Mouse (Mus musculus): ENCODE results near the gene Ndufaf2. TPM values are rescaled to one million over a fixed set of nuclear protein-coding genes. Genes with fewer than 3 reads are reported as not detected.

The Ndufaf2 gene
- total RNA-seq, 1 experiment = 41.1 TPM

GRCm38 (mm10) chr13:108015166-108015565 lies 143.3 kb downstream of the Ndufaf2 start:
- no peak overlapping the region for H3K4me3 ChIP-seq (ENCODE audit: insufficient read depth in 1 of 2, low read depth in 1 of 2, low read length in 2 of 2, poor library complexity in 1 of 2, severe bottlenecking in 1 of 2)
- TF ChIP-seq ZC3H11A (IDR thresholded peaks at IDR 0.05; ENCODE audit: borderline replicate concordance, low read depth, low read length) (no peak), MAFK (IDR thresholded peaks at IDR 0.05; ENCODE audit: insufficient read depth, low read depth, low read length) (no peak), ZNF384 (IDR thresholded peaks at IDR 0.05; ENCODE audit: low read depth, low read length) (no peak), CHD2 (IDR thresholded peaks at IDR 0.05; ENCODE audit: low read depth, low read length) (no peak), HCFC1 (IDR thresholded peaks at IDR 0.05; ENCODE audit: borderline replicate concordance, insufficient read depth, low read length) (no peak)
- H3K9ac ChIP-seq (ENCODE audit: insufficient read depth, low read depth, low read length, poor library complexity, severe bottlenecking) = no peak overlapping the region
- H3K9me3 ChIP-seq (ENCODE audit: control insufficient read depth, insufficient read depth, low read depth, low read length) = no peaks in the 10 kb centered on the region
- no peak overlapping the region for H3K27ac ChIP-seq (ENCODE audit: insufficient read depth, low read depth, low read length, poor library complexity, severe bottlenecking)
- in situ Hi-C loops (cut with MboI; ENCODE audit: low sequenced_read_pairs in 2 of 2, unreplicated experiment in 2 of 2) = no loop called here
- H3K4me1 ChIP-seq (ENCODE audit: control insufficient read depth in 2 of 2, insufficient read depth in 2 of 2, low read length in 2 of 2, poor library complexity in 1 of 2) = no peaks in the 10 kb centered on the region
- no peak for DNase-seq (ENCODE audit: low read depth, low spot score)
- H3K36me3 ChIP-seq (ENCODE audit: control insufficient read depth, insufficient read depth, low read length, poor library complexity, severe bottlenecking) = no peaks in the 10 kb centered on the region

- Histone ChIP-seq H3K27ac (ENCODE audit: insufficient read depth, low read depth, low read length, poor library complexity, severe bottlenecking) (no peak overlapping the region), H3K36me3 (ENCODE audit: control insufficient read depth, insufficient read depth, low read length, poor library complexity, severe bottlenecking) (no peaks in the 10 kb centered on the region), H3K4me3 (ENCODE audit: insufficient read depth in 1 of 2, low read depth in 1 of 2, low read length in 2 of 2, poor library complexity in 1 of 2, severe bottlenecking in 1 of 2) (no peak overlapping the region), H3K9ac (ENCODE audit: insufficient read depth, low read depth, low read length, poor library complexity, severe bottlenecking) (no peak overlapping the region), H3K4me1 (ENCODE audit: control insufficient read depth in 2 of 2, insufficient read depth in 2 of 2, low read length in 2 of 2, poor library complexity in 1 of 2) (no peaks in the 10 kb centered on the region), H3K9me3 (ENCODE audit: control insufficient read depth, insufficient read depth, low read depth, low read length) (no peaks in the 10 kb centered on the region)
- in situ Hi-C loops (cut with MboI; ENCODE audit: low sequenced_read_pairs in 2 of 2, unreplicated experiment in 2 of 2) = no loop called here
- TF ChIP-seq HCFC1 (IDR thresholded peaks at IDR 0.05; ENCODE audit: borderline replicate concordance, insufficient read depth, low read length) (no peak), ZNF384 (IDR thresholded peaks at IDR 0.05; ENCODE audit: low read depth, low read length) (no peak), ZC3H11A (IDR thresholded peaks at IDR 0.05; ENCODE audit: borderline replicate concordance, low read depth, low read length) (no peak), CHD2 (IDR thresholded peaks at IDR 0.05; ENCODE audit: low read depth, low read length) (no peak), MAFK (IDR thresholded peaks at IDR 0.05; ENCODE audit: insufficient read depth, low read depth, low read length) (no peak)
- no peak for DNase-seq (ENCODE audit: low read depth, low spot score)
Measured at GRCm38 (mm10) chr13:108013839-108014238, 144.6 kb downstream of the Ndufaf2 start.

- DNase-seq (ENCODE audit: low read depth, low spot score) = no peak
- TF ChIP-seq ZNF384 (IDR thresholded peaks at IDR 0.05; ENCODE audit: low read depth, low read length) (no peak), ZC3H11A (IDR thresholded peaks at IDR 0.05; ENCODE audit: borderline replicate concordance, low read depth, low read length) (no peak), CHD2 (IDR thresholded peaks at IDR 0.05; ENCODE audit: low read depth, low read length) (no peak), MAFK (IDR thresholded peaks at IDR 0.05; ENCODE audit: insufficient read depth, low read depth, low read length) (no peak), HCFC1 (IDR thresholded peaks at IDR 0.05; ENCODE audit: borderline replicate concordance, insufficient read depth, low read length) (no peak)
- no peaks in the 10 kb centered on the region for H3K9me3 ChIP-seq (ENCODE audit: control insufficient read depth, insufficient read depth, low read depth, low read length)
- in situ Hi-C loops (cut with MboI; ENCODE audit: low sequenced_read_pairs in 2 of 2, unreplicated experiment in 2 of 2) = no loop called here
- H3K9ac ChIP-seq (ENCODE audit: insufficient read depth, low read depth, low read length, poor library complexity, severe bottlenecking) = no peak overlapping the region
- H3K36me3 ChIP-seq (ENCODE audit: control insufficient read depth, insufficient read depth, low read length, poor library complexity, severe bottlenecking) = no peaks in the 10 kb centered on the region
- no peak overlapping the region for H3K4me3 ChIP-seq (ENCODE audit: insufficient read depth in 1 of 2, low read depth in 1 of 2, low read length in 2 of 2, poor library complexity in 1 of 2, severe bottlenecking in 1 of 2)
- no peaks in the 10 kb centered on the region for H3K4me1 ChIP-seq (ENCODE audit: control insufficient read depth in 2 of 2, insufficient read depth in 2 of 2, low read length in 2 of 2, poor library complexity in 1 of 2)
- no peak overlapping the region for H3K27ac ChIP-seq (ENCODE audit: insufficient read depth, low read depth, low read length, poor library complexity, severe bottlenecking)
Measured at GRCm38 (mm10) chr13:108013110-108013509, 145.3 kb downstream of the Ndufaf2 start.

- Histone ChIP-seq H3K9me3 (ENCODE audit: control insufficient read depth, insufficient read depth, low read depth, low read length) (0 out of 2 replicates have a peak, but pooled peaks cover 3% of the 10 kb centered on the region), H3K36me3 (ENCODE audit: control insufficient read depth, insufficient read depth, low read length, poor library complexity, severe bottlenecking) (no peaks in the 10 kb centered on the region), H3K9ac (ENCODE audit: insufficient read depth, low read depth, low read length, poor library complexity, severe bottlenecking) (no peak overlapping the region), H3K27ac (ENCODE audit: insufficient read depth, low read depth, low read length, poor library complexity, severe bottlenecking) (no peak overlapping the region), H3K4me3 (ENCODE audit: insufficient read depth in 1 of 2, low read depth in 1 of 2, low read length in 2 of 2, poor library complexity in 1 of 2, severe bottlenecking in 1 of 2) (no peak overlapping the region), H3K4me1 (ENCODE audit: control insufficient read depth in 2 of 2, insufficient read depth in 2 of 2, low read length in 2 of 2, poor library complexity in 1 of 2) (no peaks in the 10 kb centered on the region)
- no peak for DNase-seq (ENCODE audit: low read depth, low spot score)
- in situ Hi-C loops (cut with MboI; ENCODE audit: low sequenced_read_pairs in 2 of 2, unreplicated experiment in 2 of 2) = no loop called here
- TF ChIP-seq HCFC1 (IDR thresholded peaks at IDR 0.05; ENCODE audit: borderline replicate concordance, insufficient read depth, low read length) (no peak), MAFK (IDR thresholded peaks at IDR 0.05; ENCODE audit: insufficient read depth, low read depth, low read length) (no peak), ZNF384 (IDR thresholded peaks at IDR 0.05; ENCODE audit: low read depth, low read length) (no peak), CHD2 (IDR thresholded peaks at IDR 0.05; ENCODE audit: low read depth, low read length) (no peak), ZC3H11A (IDR thresholded peaks at IDR 0.05; ENCODE audit: borderline replicate concordance, low read depth, low read length) (no peak)
Measured at GRCm38 (mm10) chr13:108007861-108008260, 150.6 kb downstream of the Ndufaf2 start.

GRCm38 (mm10) chr13:107996301-107996700 lies 162.1 kb downstream of the Ndufaf2 start:
- no peak for DNase-seq (ENCODE audit: low read depth, low spot score)
- Histone ChIP-seq H3K4me3 (ENCODE audit: insufficient read depth in 1 of 2, low read depth in 1 of 2, low read length in 2 of 2, poor library complexity in 1 of 2, severe bottlenecking in 1 of 2) (no peak overlapping the region), H3K36me3 (ENCODE audit: control insufficient read depth, insufficient read depth, low read length, poor library complexity, severe bottlenecking) (no peaks in the 10 kb centered on the region), H3K27ac (ENCODE audit: insufficient read depth, low read depth, low read length, poor library complexity, severe bottlenecking) (no peak overlapping the region), H3K9me3 (ENCODE audit: control insufficient read depth, insufficient read depth, low read depth, low read length) (no peaks in the 10 kb centered on the region), H3K9ac (ENCODE audit: insufficient read depth, low read depth, low read length, poor library complexity, severe bottlenecking) (no peak overlapping the region), H3K4me1 (ENCODE audit: control insufficient read depth in 2 of 2, insufficient read depth in 2 of 2, low read length in 2 of 2, poor library complexity in 1 of 2) (no peaks in the 10 kb centered on the region)
- in situ Hi-C loops (cut with MboI; ENCODE audit: low sequenced_read_pairs in 2 of 2, unreplicated experiment in 2 of 2) = no loop called here
- TF ChIP-seq HCFC1 (IDR thresholded peaks at IDR 0.05; ENCODE audit: borderline replicate concordance, insufficient read depth, low read length) (no peak), ZC3H11A (IDR thresholded peaks at IDR 0.05; ENCODE audit: borderline replicate concordance, low read depth, low read length) (no peak), ZNF384 (IDR thresholded peaks at IDR 0.05; ENCODE audit: low read depth, low read length) (no peak), MAFK (IDR thresholded peaks at IDR 0.05; ENCODE audit: insufficient read depth, low read depth, low read length) (no peak), CHD2 (IDR thresholded peaks at IDR 0.05; ENCODE audit: low read depth, low read length) (no peak)
